Mouse (Mus musculus) 3134 (cell line): ENCODE data around the gene Il18.

Experiments used
- DNase-seq: peaks from one replicate; pipeline ENCODE4 v3.0.0-alpha.2; 2011; ENCODE audit warnings: low spot score; ENCODE audit not compliant: insufficient read length; ENCODE audit errors: extremely low read depth

Gene Il18

GRCm38 (mm10) chr9:50548936-50549335, 5.7 kb upstream of the Il18 start:
- no peak for DNase-seq

- no peak for DNase-seq
These were observed 2.4 kb upstream of the Il18 start for GRCm38 (mm10) chr9:50552206-50552605.

GRCm38 (mm10) chr9:50553547-50553946, 1.1 kb upstream of the Il18 start:
- no peak for DNase-seq

- DNase-seq = no peak
These were observed 443 bp downstream of the Il18 start, which contains the start of gene Bco2 for GRCm38 (mm10) chr9:50555094-50555446. TSS of gene Bco2 (minus strand) at chr9:50555181.

GRCm38 (mm10) chr9:50561145-50561917, 6.7 kb downstream of the Il18 start, which contains the start of gene Tex12:
TSS of gene Tex12 (minus strand) at chr9:50561325.
- no peak for DNase-seq

GRCm38 (mm10) chr9:50561918-50562360, 7.3 kb downstream of the Il18 start:
- DNase-seq = no peak

GRCm38 (mm10) chr9:50565173-50565572, 10.5 kb downstream of the Il18 start:
- DNase-seq = peak; percentile 69

- DNase-seq = no peak
These were observed 11.3 kb downstream of the Il18 start for GRCm38 (mm10) chr9:50565940-50566339.

- DNase-seq = no peak
These were observed 12.7 kb downstream of the Il18 start for GRCm38 (mm10) chr9:50567372-50567771.

- DNase-seq = no peak
These were observed 13.3 kb downstream of the Il18 start for GRCm38 (mm10) chr9:50567881-50568280.

- DNase-seq = peak; percentile 72
These were observed 15.2 kb downstream of the Il18 start for GRCm38 (mm10) chr9:50569599-50570525.

GRCm38 (mm10) chr9:50580370-50580769, 25.7 kb downstream of the Il18 start:
- DNase-seq = no peak

GRCm38 (mm10) chr9:50585145-50585818, 30.7 kb downstream of the Il18 start:
- no peak for DNase-seq

GRCm38 (mm10) chr9:50586955-50587354, 32.3 kb downstream of the Il18 start:
- no peak for DNase-seq

- peak; percentile 49 for DNase-seq
These were observed 36.4 kb downstream of the Il18 start for GRCm38 (mm10) chr9:50590856-50591518.

- no peak for DNase-seq
These were observed 38.3 kb downstream of the Il18 start for GRCm38 (mm10) chr9:50592955-50593354.

GRCm38 (mm10) chr9:50593544-50593943, 38.9 kb downstream of the Il18 start:
- peak; percentile 30 for DNase-seq

- DNase-seq = no peak
These were observed 40.3 kb downstream of the Il18 start for GRCm38 (mm10) chr9:50594794-50595417.

GRCm38 (mm10) chr9:50596973-50597372, 42.3 kb downstream of the Il18 start:
- no peak for DNase-seq

- no peak for DNase-seq
These were observed 46.9 kb downstream of the Il18 start for GRCm38 (mm10) chr9:50601536-50601935.
